Mouse (Mus musculus) heart, embryonic 12.5 days (tissue): ENCODE measurements around the gene S1pr3. TPM values are rescaled to one million over a fixed set of nuclear protein-coding genes. Genes with fewer than 3 reads are reported as not detected.

Experiments used
- ATAC-seq: fragments of 200-750 bp; cut with Nextera tagmentation; 2 replicates; pipeline ENCODE4 v1.8.0; 2017; ENCODE audit warnings: moderate TSS enrichment, moderate library complexity; ENCODE audit not compliant: insufficient number of reproducible peaks, low FRiP score
- H3K27ac ChIP-seq: fragments of 300-500 bp; sonication (generic); 2 replicates; pipeline ENCODE4 v1.5.1; 2016; ENCODE audit warnings: mild to moderate bottlenecking, moderate library complexity; ENCODE audit not compliant: poor library complexity, severe bottlenecking
- H3K27me3 ChIP-seq: fragments of 300-500 bp; sonication (generic); replicated peaks from 2 replicates; pipeline ENCODE4 v1.6.1; 2016; ENCODE audit warnings: mild to moderate bottlenecking, moderate library complexity
- H3K36me3 ChIP-seq: fragments of 300-500 bp; sonication (generic); 2 replicates; pipeline ENCODE4 v1.6.1; 2016; ENCODE audit warnings: mild to moderate bottlenecking, moderate library complexity
- H3K4me1 ChIP-seq: fragments of 300-500 bp; sonication (generic); replicated peaks from 2 replicates; pipeline ENCODE4 v1.6.1; 2016; ENCODE audit warnings: mild to moderate bottlenecking
- H3K4me2 ChIP-seq: fragments of 300-500 bp; sonication (generic); 2 replicates; pipeline ENCODE4 v1.6.1; 2016; ENCODE audit warnings: mild to moderate bottlenecking, moderate library complexity
- H3K4me3 ChIP-seq: fragments of 300-500 bp; sonication (generic); 2 replicates; pipeline ENCODE4 v1.5.1; 2016; ENCODE audit warnings: mild to moderate bottlenecking
- H3K9ac ChIP-seq: fragments of 300-500 bp; sonication (generic); 2 replicates; pipeline ENCODE4 v1.6.1; 2016; ENCODE audit warnings: mild to moderate bottlenecking, moderate library complexity
- H3K9me3 ChIP-seq: fragments of 300-500 bp; sonication (generic); replicated peaks from 2 replicates; pipeline ENCODE4 v1.6.1; 2016; ENCODE audit warnings: mild to moderate bottlenecking, moderate library complexity
- WGBS: fragments of 180-500 bp; shearing (Covaris S2); methylation state at CpG from one replicate; pipeline ENCODE4 v1.1.7; 2016; 5-methylcytosine and 5-hydroxymethylcytosine counted together
- polyA plus RNA-seq: library from polyadenylated mRNA; unstranded; fragments of >200 nt; fragmentation: Nextera tagmentation; extraction: Ambion mirVana; gene quantifications from 2 replicates; pipeline ENCODE4 v1.2.1, GENCODE M21; 2016

The S1pr3 gene
- polyA plus RNA-seq, 1 experiment from 2014 or later: 18.7 TPM

- H3K9me3 ChIP-seq: no peaks in the 10 kb centered on the region
- H3K27me3 ChIP-seq: no peaks in the 10 kb centered on the region
- no peak overlapping the region for H3K4me3 ChIP-seq
- H3K36me3 ChIP-seq: no peaks in the 10 kb centered on the region
- no peak overlapping the region for H3K27ac ChIP-seq
- 86% methylated on average over 6 of the region's 6 CpGs for WGBS
- H3K4me2 ChIP-seq: no peak overlapping the region
- peaks cover 38% of the 10 kb centered on the region for H3K4me1 ChIP-seq
- no peak overlapping the region for H3K9ac ChIP-seq
- ATAC-seq: no peak
Measured at GRCm38 (mm10) chr13:51381498-51381897, 26.9 kb upstream of the S1pr3 start.

- no peaks in the 10 kb centered on the region for H3K27me3 ChIP-seq
- H3K9ac ChIP-seq: no peak overlapping the region
- no peaks in the 10 kb centered on the region for H3K36me3 ChIP-seq
- H3K27ac ChIP-seq: no peak overlapping the region
- no peak for ATAC-seq
- no peaks in the 10 kb centered on the region for H3K9me3 ChIP-seq
- no peak overlapping the region for H3K4me2 ChIP-seq
- H3K4me1 ChIP-seq: peaks cover 25% of the 10 kb centered on the region
- H3K4me3 ChIP-seq: no peak overlapping the region
- WGBS: 75% methylated on average over 2 of the region's 2 CpGs
Measured at GRCm38 (mm10) chr13:51384899-51385298, 23.5 kb upstream of the S1pr3 start.

GRCm38 (mm10) chr13:51387908-51388307 lies 20.5 kb upstream of the S1pr3 start:
- H3K4me3 ChIP-seq: no peak overlapping the region
- 27% methylated on average over 4 of the region's 4 CpGs for WGBS
- peak overlapping the region; percentile 15; the same call in 1 of the 2 replicates for H3K27ac ChIP-seq
- no peaks in the 10 kb centered on the region for H3K36me3 ChIP-seq
- ATAC-seq: no peak
- 0 out of 2 replicates have a peak overlapping the region, but pooled peaks have one; percentile 17 for H3K4me2 ChIP-seq
- H3K9me3 ChIP-seq: no peaks in the 10 kb centered on the region
- H3K9ac ChIP-seq: no peak overlapping the region
- H3K4me1 ChIP-seq: peaks cover 16% of the 10 kb centered on the region
- no peaks in the 10 kb centered on the region for H3K27me3 ChIP-seq

- Histone ChIP-seq H3K36me3 (0 out of 2 replicates have a peak, but pooled peaks cover 4% of the 10 kb centered on the region), H3K27ac (no peak overlapping the region), H3K4me1 (peaks cover 16% of the 10 kb centered on the region), H3K9me3 (peaks cover 8% of the 10 kb centered on the region), H3K27me3 (no peaks in the 10 kb centered on the region), H3K4me2 (no peak overlapping the region), H3K4me3 (no peak overlapping the region), H3K9ac (no peak overlapping the region)
- no peak for ATAC-seq
- WGBS: 55% methylated on average over 4 of the region's 4 CpGs
Measured at GRCm38 (mm10) chr13:51390398-51390797, 18.0 kb upstream of the S1pr3 start.

- no peak overlapping the region for H3K4me2 ChIP-seq
- H3K27me3 ChIP-seq: no peaks in the 10 kb centered on the region
- ATAC-seq: no peak
- 0 out of 2 replicates have a peak, but pooled peaks cover 4% of the 10 kb centered on the region for H3K36me3 ChIP-seq
- 79% methylated on average over 6 of the region's 6 CpGs for WGBS
- no peak overlapping the region for H3K9ac ChIP-seq
- H3K27ac ChIP-seq: no peak overlapping the region
- H3K9me3 ChIP-seq: peaks cover 9% of the 10 kb centered on the region
- no peak overlapping the region for H3K4me3 ChIP-seq
- H3K4me1 ChIP-seq: peaks cover 16% of the 10 kb centered on the region
Measured at GRCm38 (mm10) chr13:51391359-51391916, 17.0 kb upstream of the S1pr3 start.

- no CpG with 5 or more reads among the region's 1 CpGs for WGBS
Measured at GRCm38 (mm10) chr13:51392256-51392655, 16.2 kb upstream of the S1pr3 start.

GRCm38 (mm10) chr13:51397861-51398260 lies 10.6 kb upstream of the S1pr3 start:
- no peak overlapping the region for H3K4me3 ChIP-seq
- no peaks in the 10 kb centered on the region for H3K27me3 ChIP-seq
- ATAC-seq: no peak
- 0 out of 2 replicates have a peak, but pooled peaks cover 4% of the 10 kb centered on the region for H3K36me3 ChIP-seq
- H3K9ac ChIP-seq: no peak overlapping the region
- peaks cover 15% of the 10 kb centered on the region for H3K4me1 ChIP-seq
- 65% methylated on average over 6 of the region's 6 CpGs for WGBS
- H3K27ac ChIP-seq: no peak overlapping the region
- H3K9me3 ChIP-seq: peaks cover 9% of the 10 kb centered on the region
- H3K4me2 ChIP-seq: no peak overlapping the region

More at GRCm38 (mm10) chr13:51392256-51392655, 16.2 kb upstream of the S1pr3 start:
- no peak overlapping the region for H3K4me2 ChIP-seq
- ATAC-seq: no peak
- no peak overlapping the region for H3K27ac ChIP-seq
- H3K9me3 ChIP-seq: peaks cover 9% of the 10 kb centered on the region
- H3K4me1 ChIP-seq: peaks cover 16% of the 10 kb centered on the region
- no peak overlapping the region for H3K4me3 ChIP-seq
- no peak overlapping the region for H3K9ac ChIP-seq
- H3K36me3 ChIP-seq: 0 out of 2 replicates have a peak, but pooled peaks cover 4% of the 10 kb centered on the region
- H3K27me3 ChIP-seq: no peaks in the 10 kb centered on the region

- no peak for ATAC-seq
- Histone ChIP-seq H3K4me1 (peaks cover 15% of the 10 kb centered on the region), H3K4me3 (no peak overlapping the region), H3K27ac (no peak overlapping the region), H3K9me3 (peaks cover 9% of the 10 kb centered on the region), H3K9ac (no peak overlapping the region), H3K27me3 (no peaks in the 10 kb centered on the region), H3K4me2 (no peak overlapping the region), H3K36me3 (0 out of 2 replicates have a peak, but pooled peaks cover 4% of the 10 kb centered on the region)
- 82% methylated on average over 3 of the region's 3 CpGs for WGBS
Measured at GRCm38 (mm10) chr13:51399562-51399961, 8.9 kb upstream of the S1pr3 start.

GRCm38 (mm10) chr13:51400186-51400719 lies 8.2 kb upstream of the S1pr3 start:
- Histone ChIP-seq H3K4me2 (peak overlapping the region; percentile 90), H3K4me3 (peak overlapping the region; percentile 49), H3K9ac (peak overlapping the region; percentile 75), H3K36me3 (no peaks in the 10 kb centered on the region), H3K4me1 (peaks cover 18% of the 10 kb centered on the region), H3K27ac (no peak overlapping the region), H3K9me3 (0 out of 2 replicates have a peak, but pooled peaks cover 3% of the 10 kb centered on the region), H3K27me3 (no peaks in the 10 kb centered on the region)
- ATAC-seq: 0 out of 2 replicates have a peak, but pooled peaks have one; percentile 26
- WGBS: 25% methylated on average over 14 of the region's 14 CpGs

GRCm38 (mm10) chr13:51400736-51401501 lies 7.5 kb upstream of the S1pr3 start:
- Histone ChIP-seq H3K36me3 (no peaks in the 10 kb centered on the region), H3K9ac (peak overlapping the region; percentile 75), H3K27ac (0 out of 2 replicates have a peak overlapping the region, but pooled peaks have one; percentile 16), H3K4me3 (peak overlapping the region; percentile 49), H3K9me3 (no peaks in the 10 kb centered on the region), H3K27me3 (no peaks in the 10 kb centered on the region), H3K4me2 (peak overlapping the region; percentile 90), H3K4me1 (peaks cover 18% of the 10 kb centered on the region)
- ATAC-seq: 0 out of 2 replicates have a peak, but pooled peaks have one; percentile 20
- 8% methylated on average over 20 of the region's 20 CpGs for WGBS

GRCm38 (mm10) chr13:51404566-51404965 lies 3.9 kb upstream of the S1pr3 start:
- 60% methylated on average over 4 of the region's 4 CpGs for WGBS
- no peak overlapping the region for H3K4me3 ChIP-seq
- no peaks in the 10 kb centered on the region for H3K9me3 ChIP-seq
- H3K4me2 ChIP-seq: no peak overlapping the region
- peaks cover 29% of the 10 kb centered on the region for H3K4me1 ChIP-seq
- H3K27me3 ChIP-seq: 0 out of 2 replicates have a peak, but pooled peaks cover 6% of the 10 kb centered on the region
- H3K9ac ChIP-seq: no peak overlapping the region
- H3K27ac ChIP-seq: no peak overlapping the region
- no peaks in the 10 kb centered on the region for H3K36me3 ChIP-seq
- no peak for ATAC-seq
